Mouse (Mus musculus): ENCODE results near the gene Msh5. TPM values are rescaled to one million over a fixed set of nuclear protein-coding genes. Genes with fewer than 3 reads are reported as not detected.

The Msh5 gene
- polyA plus RNA-seq, 1 experiment = 7.0 TPM

- no peak for TF ChIP-seq GATA1 (IDR thresholded peaks at IDR 0.05; ENCODE audit: low read length)
Observed at GRCm38 (mm10) chr17:34981690-34982180, 64.8 kb downstream of the Msh5 start, which contains the start of gene Lsm2. Lsm2 (plus strand) TSS chr17:34981862.

- TF ChIP-seq GATA1 (IDR thresholded peaks at IDR 0.05; ENCODE audit: low read length) = no peak
Observed at GRCm38 (mm10) chr17:34980655-34981054, 65.9 kb downstream of the Msh5 start.

- no peak for TF ChIP-seq GATA1 (IDR thresholded peaks at IDR 0.05; ENCODE audit: low read length)
Observed at GRCm38 (mm10) chr17:34979631-34980030, 66.9 kb downstream of the Msh5 start.

Other genes with a start within 250 kb of the Msh5 start
- not detected in 2 replicates for gene Cyp21a1, start 242.2 kb downstream of the Msh5 start, polyA plus RNA-seq (2012)
- gene Stk19, start 209.8 kb downstream of the Msh5 start, polyA plus RNA-seq (2012) = 52.4 and 52.9 TPM in 2 replicates
- 47.6 and 78.7 TPM in 2 replicates for gene Dxo, start 209.7 kb downstream of the Msh5 start, polyA plus RNA-seq (2012)
- gene Skiv2l, start 196.5 kb downstream of the Msh5 start, polyA plus RNA-seq (2012) = 62.2 and 65.4 TPM in 2 replicates
- gene Nelfe, start 196.4 kb downstream of the Msh5 start, polyA plus RNA-seq (2012) = 375 and 385 TPM in 2 replicates
- not detected in 2 replicates for gene Cfb, start 184.2 kb downstream of the Msh5 start, polyA plus RNA-seq (2012)
- gene Zbtb12, start 167.3 kb downstream of the Msh5 start, polyA plus RNA-seq (2012) = 24.4 and 27.6 TPM in 2 replicates
- gene Gm20547, start 164.7 kb downstream of the Msh5 start, polyA plus RNA-seq (2012) = not detected in 2 replicates
- 0.49 and 1.3 TPM in 2 replicates for gene C2, start 148.5 kb downstream of the Msh5 start, polyA plus RNA-seq (2012)
- gene Ehmt2, start 148.3 kb downstream of the Msh5 start, polyA plus RNA-seq (2012) = 352 and 449 TPM in 2 replicates
- not detected in 2 replicates for gene Slc44a4, start 132.3 kb downstream of the Msh5 start, polyA plus RNA-seq (2012)
- gene Neu1, start 115.5 kb downstream of the Msh5 start, polyA plus RNA-seq (2012) = 12.3 and 17.6 TPM in 2 replicates
- gene Hspa1b, start 87.5 kb downstream of the Msh5 start, polyA plus RNA-seq (2012) = 0.33 and 0.36 TPM in 2 replicates
- 0.12 TPM in 1 of 2 replicates, not detected in the other for gene Gm20481, start 76.8 kb downstream of the Msh5 start, polyA plus RNA-seq (2012)
- not detected in 2 replicates for gene Hspa1a, start 74.6 kb downstream of the Msh5 start, polyA plus RNA-seq (2012)
- gene Hspa1l, start 74.0 kb downstream of the Msh5 start, polyA plus RNA-seq (2012) = 0.02 TPM in 1 of 2 replicates, not detected in the other
- gene Lsm2, start 64.9 kb downstream of the Msh5 start, polyA plus RNA-seq (2012) = 309 and 320 TPM in 2 replicates
- 965 and 1,080 TPM in 2 replicates for gene Vars, start 45.8 kb downstream of the Msh5 start, polyA plus RNA-seq (2012)
- 1.0 and 1.4 TPM in 2 replicates for gene Vwa7, start 30.2 kb downstream of the Msh5 start, polyA plus RNA-seq (2012)
- 40.3 and 64.9 TPM in 2 replicates for gene Sapcd1, start 18.7 kb downstream of the Msh5 start, polyA plus RNA-seq (2012)
- 168 and 216 TPM in 2 replicates for gene Clic1, start 3.2 kb upstream of the Msh5 start, polyA plus RNA-seq (2012)
- gene Ddah2, start 12.3 kb upstream of the Msh5 start, polyA plus RNA-seq (2012) = 156 and 185 TPM in 2 replicates
- not detected in 2 replicates for gene Ly6g6c, start 18.6 kb upstream of the Msh5 start, polyA plus RNA-seq (2012)
- gene Mpig6b, start 19.4 kb upstream of the Msh5 start, polyA plus RNA-seq (2012) = not detected in 2 replicates
- gene Ly6g6e, start 30.2 kb upstream of the Msh5 start, polyA plus RNA-seq (2012) = not detected in 2 replicates
- gene Ly6g6d, start 31.3 kb upstream of the Msh5 start, polyA plus RNA-seq (2012) = 0.22 TPM in 1 of 2 replicates, not detected in the other
- 0.05 and 0.06 TPM in 2 replicates for gene Ly6g6f, start 38.9 kb upstream of the Msh5 start, polyA plus RNA-seq (2012)
- gene Abhd16a, start 42.5 kb upstream of the Msh5 start, polyA plus RNA-seq (2012) = 112 and 148 TPM in 2 replicates
- gene Ly6g5c, start 61.5 kb upstream of the Msh5 start, polyA plus RNA-seq (2012) = not detected in 2 replicates
- 0.08 and 0.15 TPM in 2 replicates for gene Ly6g5b, start 68.7 kb upstream of the Msh5 start, polyA plus RNA-seq (2012)
- 62.0 and 85.8 TPM in 2 replicates for gene Gpank1, start 74.7 kb upstream of the Msh5 start, polyA plus RNA-seq (2012)
- gene Csnk2b, start 75.3 kb upstream of the Msh5 start, polyA plus RNA-seq (2012) = 66.1 and 68.9 TPM in 2 replicates
- 11.4 and 13.3 TPM in 2 replicates for gene D17H6S53E, start 79.6 kb upstream of the Msh5 start, polyA plus RNA-seq (2012)
- gene Apom, start 85.3 kb upstream of the Msh5 start, polyA plus RNA-seq (2012) = 0.23 and 0.27 TPM in 2 replicates
- 685 and 826 TPM in 2 replicates for gene Bag6, start 88.4 kb upstream of the Msh5 start, polyA plus RNA-seq (2012)
- 1,478 and 1,496 TPM in 2 replicates for gene Prrc2a, start 118.2 kb upstream of the Msh5 start, polyA plus RNA-seq (2012)
- gene Aif1, start 129.3 kb upstream of the Msh5 start, polyA plus RNA-seq (2012) = not detected in 2 replicates
- 0.39 and 0.49 TPM in 2 replicates for gene Lst1, start 141.7 kb upstream of the Msh5 start, polyA plus RNA-seq (2012)
- gene Ltb, start 147.7 kb upstream of the Msh5 start, polyA plus RNA-seq (2012) = 0.09 and 0.12 TPM in 2 replicates
- not detected in 2 replicates for gene Tnf, start 155.3 kb upstream of the Msh5 start, polyA plus RNA-seq (2012)
- gene Lta, start 158.6 kb upstream of the Msh5 start, polyA plus RNA-seq (2012) = not detected in 2 replicates
- gene Gm16181, start 174.1 kb upstream of the Msh5 start, polyA plus RNA-seq (2012) = not detected in 2 replicates
- gene Atp6v1g2, start 186.9 kb upstream of the Msh5 start, polyA plus RNA-seq (2012) = 2.2 and 2.7 TPM in 2 replicates
- gene Nfkbil1, start 189.0 kb upstream of the Msh5 start, polyA plus RNA-seq (2012) = 39.6 and 44.3 TPM in 2 replicates
- 326 and 338 TPM in 2 replicates for gene Ddx39b, start 195.0 kb upstream of the Msh5 start, polyA plus RNA-seq (2012)
- gene H2-D1, start 216.0 kb upstream of the Msh5 start, polyA plus RNA-seq (2012) = 56.7 and 69.0 TPM in 2 replicates